Mouse (Mus musculus) v-Abl transformed pro-B cells (cell line): Measurements from ENCODE around the gene Snap25.

Experiments used
- in situ Hi-C, 2 experiments: fragments of 400-800 bp; cut with MboI; formaldehyde crosslinking; loops; one replicate each; pipeline ENCODE4 v1.15.1; 2025; ENCODE audit not compliant: unreplicated experiment in 2 of 2

Snap25 gene

GRCm38 (mm10) chr2:136711746-136712440 lies 1.4 kb upstream of the Snap25 start:
- in situ Hi-C loops, result no loop called here

- in situ Hi-C loops, result no loop called here
Measured at GRCm38 (mm10) chr2:136712441-136713015, 725 bp upstream of the Snap25 start.

GRCm38 (mm10) chr2:136714008-136714411 lies 757 bp downstream of the Snap25 start:
- in situ Hi-C loops, result no loop called here

GRCm38 (mm10) chr2:136715531-136715930 lies 2.3 kb downstream of the Snap25 start:
- in situ Hi-C loops, result no loop called here

GRCm38 (mm10) chr2:136716400-136716799 lies 3.1 kb downstream of the Snap25 start:
- in situ Hi-C loops, result no loop called here

- in situ Hi-C loops, result no loop called here
Measured at GRCm38 (mm10) chr2:136720235-136720634, 7.0 kb downstream of the Snap25 start.

GRCm38 (mm10) chr2:136738260-136738659 lies 25.0 kb downstream of the Snap25 start:
- in situ Hi-C loops, result no loop called here

- in situ Hi-C loops, result no loop called here
Measured at GRCm38 (mm10) chr2:136742230-136742629, 29.0 kb downstream of the Snap25 start.

GRCm38 (mm10) chr2:136744683-136745326 lies 31.6 kb downstream of the Snap25 start:
- in situ Hi-C loops, result no loop called here

- in situ Hi-C loops, result no loop called here
Measured at GRCm38 (mm10) chr2:136745327-136745994, 32.2 kb downstream of the Snap25 start.

- in situ Hi-C loops, result no loop called here
Measured at GRCm38 (mm10) chr2:136753682-136754081, 40.4 kb downstream of the Snap25 start.

GRCm38 (mm10) chr2:136758809-136759551 lies 45.7 kb downstream of the Snap25 start:
- in situ Hi-C loops, result no loop called here

- in situ Hi-C loops, result no loop called here
Measured at GRCm38 (mm10) chr2:136778156-136778555, 64.9 kb downstream of the Snap25 start.

- in situ Hi-C loops, result no loop called here
Measured at GRCm38 (mm10) chr2:136778674-136779073, 65.4 kb downstream of the Snap25 start.

- in situ Hi-C loops, result no loop called here
Measured at GRCm38 (mm10) chr2:136780268-136780667, 67.0 kb downstream of the Snap25 start.

GRCm38 (mm10) chr2:136784310-136784709 lies 71.1 kb downstream of the Snap25 start:
- in situ Hi-C loops, result no loop called here

- in situ Hi-C loops, result no loop called here
Measured at GRCm38 (mm10) chr2:136788379-136788778, 75.1 kb downstream of the Snap25 start.

- in situ Hi-C loops, result no loop called here
Measured at GRCm38 (mm10) chr2:136796518-136796917, 83.3 kb downstream of the Snap25 start.

GRCm38 (mm10) chr2:136798887-136799430 lies 85.7 kb downstream of the Snap25 start:
- in situ Hi-C loops, result no loop called here

- in situ Hi-C loops, result no loop called here
Measured at GRCm38 (mm10) chr2:136801102-136801501, 87.8 kb downstream of the Snap25 start.
